Mouse (Mus musculus) lung, postnatal 25 days (tissue): ENCODE data around the gene Slc44a1.

Source experiments
- DNase-seq: peaks from one replicate; pipeline ENCODE4 v3.0.0; 2022; ENCODE audit warnings: low spot score

Gene Slc44a1

DNA sequence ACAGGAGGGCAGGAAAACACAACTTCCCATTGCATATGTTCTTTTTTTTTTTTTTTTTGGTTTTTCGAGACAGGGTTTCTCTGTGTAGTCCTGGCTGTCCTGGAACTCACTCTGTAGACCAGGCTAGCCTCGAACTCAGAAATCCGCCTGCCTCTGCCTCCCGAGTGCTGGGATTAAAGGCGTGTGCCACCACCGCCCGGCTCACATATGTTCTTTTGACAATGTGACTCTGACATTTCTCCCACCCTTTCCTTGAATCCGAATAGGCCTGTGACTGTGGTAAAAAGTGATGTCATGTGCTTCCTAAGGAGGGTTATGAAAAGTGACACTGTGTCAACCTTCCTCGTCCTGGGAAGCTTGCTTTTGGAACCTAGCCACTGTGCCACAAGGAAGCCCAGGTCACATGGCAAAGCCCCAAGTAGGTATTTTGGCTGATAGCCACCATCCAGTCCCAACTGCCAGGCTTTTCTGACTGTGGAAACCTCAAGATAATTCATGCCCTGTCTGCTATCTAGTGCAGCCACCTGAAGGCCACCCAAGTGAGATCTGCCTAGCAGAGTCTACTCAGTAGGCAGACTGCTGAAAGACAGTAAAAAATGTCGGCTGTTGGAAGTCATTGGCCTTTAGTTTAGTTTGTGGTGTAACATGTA lies 8.5 kb upstream of the Slc44a1 start:
- peak; percentile 53 for DNase-seq

DNA sequence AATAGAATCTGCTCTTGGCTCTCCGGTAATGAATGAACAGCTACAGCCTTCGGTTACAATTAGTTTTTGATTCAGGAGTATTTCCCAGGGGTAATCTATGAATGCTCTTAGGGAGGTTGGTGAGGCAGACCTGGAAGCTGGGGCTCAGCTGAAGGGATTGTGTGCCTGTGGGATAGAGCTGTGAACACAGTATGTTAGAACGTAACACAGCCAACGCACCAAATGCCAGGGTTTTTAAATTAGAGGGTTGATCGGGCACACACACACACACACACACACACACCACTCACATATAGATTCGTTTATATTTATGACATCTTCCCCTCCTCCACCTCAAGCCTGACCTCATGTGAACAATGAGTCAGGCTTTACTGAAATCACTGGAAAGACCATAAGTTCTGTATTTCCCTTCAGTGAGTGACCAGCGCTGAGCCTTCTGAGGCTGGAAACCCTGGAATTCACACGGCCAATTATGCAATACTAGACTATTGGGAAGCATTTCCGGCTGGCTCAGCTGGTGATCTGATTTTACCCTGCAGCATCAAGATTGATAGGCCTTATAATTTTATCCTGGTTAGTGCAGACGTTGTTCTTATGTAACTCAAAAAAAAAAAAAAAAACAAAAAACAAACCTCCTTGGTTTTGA lies 3.0 kb upstream of the Slc44a1 start:
- DNase-seq = peak; percentile 34

DNA sequence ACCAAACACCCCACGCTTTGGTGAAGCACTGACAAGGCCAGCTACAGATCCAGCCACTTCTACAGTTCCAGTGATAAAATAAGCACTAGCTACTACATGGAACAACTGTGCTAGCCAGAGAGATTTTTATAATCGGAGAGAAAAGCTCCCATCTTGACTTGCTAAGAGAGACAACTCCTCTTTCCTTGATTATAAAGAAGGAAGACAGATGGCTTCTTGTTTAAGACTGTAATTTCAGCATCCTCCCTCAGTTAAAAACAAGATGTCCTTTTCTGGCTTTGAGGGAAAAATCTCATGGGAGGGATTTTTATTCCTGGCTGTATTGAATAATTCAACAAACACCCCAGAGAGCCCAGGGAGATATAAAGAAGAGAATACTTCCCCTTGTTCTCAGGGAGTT lies 1.8 kb upstream of the Slc44a1 start:
- DNase-seq = no peak

DNA sequence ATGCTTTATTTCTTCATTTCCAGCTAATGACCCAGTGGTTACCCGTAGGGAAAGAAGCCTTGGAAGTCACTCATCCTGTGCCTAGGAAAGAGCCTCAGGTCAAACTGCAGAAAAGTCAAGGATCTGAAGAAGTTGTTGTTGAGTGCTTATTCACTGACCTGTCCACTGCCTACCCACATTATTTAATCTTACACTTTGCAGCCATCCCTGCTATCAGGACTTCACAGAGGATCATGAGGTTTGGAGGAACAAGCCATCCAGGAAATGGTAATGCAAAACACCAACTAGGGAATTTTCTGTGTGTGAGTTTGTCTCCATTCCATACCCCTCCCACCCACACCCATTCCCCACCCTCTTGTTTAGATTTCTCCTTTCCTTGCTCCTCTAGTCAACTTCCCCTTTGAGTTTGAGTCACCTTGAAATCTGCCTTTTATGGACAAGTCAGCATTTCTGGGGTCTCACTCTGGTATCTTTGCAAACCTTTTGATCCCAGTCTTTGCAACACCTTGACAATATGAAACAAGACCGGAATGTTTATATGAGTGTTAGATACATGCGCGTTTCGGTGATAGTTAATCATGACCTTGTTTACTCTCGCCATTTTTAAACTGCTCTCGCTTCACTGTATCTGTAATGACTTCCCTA lies 1.3 kb upstream of the Slc44a1 start:
- no peak for DNase-seq

DNA sequence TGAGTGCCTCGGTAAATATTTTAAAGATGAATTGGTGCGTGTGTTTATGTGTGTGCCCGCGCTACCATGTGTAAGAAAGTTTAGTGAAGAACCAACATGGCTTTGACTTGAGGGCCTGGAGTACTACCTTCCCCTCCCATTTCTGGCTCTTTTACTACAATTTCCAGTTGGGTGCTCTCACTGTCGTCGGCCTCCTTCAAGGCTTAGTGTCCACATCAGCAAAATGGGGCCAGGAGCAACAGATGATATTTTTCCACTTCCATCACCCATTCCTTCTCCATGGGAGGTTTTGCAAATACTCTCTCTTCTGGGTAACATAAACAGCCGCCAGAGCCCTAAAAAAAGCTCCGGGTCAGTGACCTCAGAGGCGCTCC lies 590 bp upstream of the Slc44a1 start:
- no peak for DNase-seq

DNA sequence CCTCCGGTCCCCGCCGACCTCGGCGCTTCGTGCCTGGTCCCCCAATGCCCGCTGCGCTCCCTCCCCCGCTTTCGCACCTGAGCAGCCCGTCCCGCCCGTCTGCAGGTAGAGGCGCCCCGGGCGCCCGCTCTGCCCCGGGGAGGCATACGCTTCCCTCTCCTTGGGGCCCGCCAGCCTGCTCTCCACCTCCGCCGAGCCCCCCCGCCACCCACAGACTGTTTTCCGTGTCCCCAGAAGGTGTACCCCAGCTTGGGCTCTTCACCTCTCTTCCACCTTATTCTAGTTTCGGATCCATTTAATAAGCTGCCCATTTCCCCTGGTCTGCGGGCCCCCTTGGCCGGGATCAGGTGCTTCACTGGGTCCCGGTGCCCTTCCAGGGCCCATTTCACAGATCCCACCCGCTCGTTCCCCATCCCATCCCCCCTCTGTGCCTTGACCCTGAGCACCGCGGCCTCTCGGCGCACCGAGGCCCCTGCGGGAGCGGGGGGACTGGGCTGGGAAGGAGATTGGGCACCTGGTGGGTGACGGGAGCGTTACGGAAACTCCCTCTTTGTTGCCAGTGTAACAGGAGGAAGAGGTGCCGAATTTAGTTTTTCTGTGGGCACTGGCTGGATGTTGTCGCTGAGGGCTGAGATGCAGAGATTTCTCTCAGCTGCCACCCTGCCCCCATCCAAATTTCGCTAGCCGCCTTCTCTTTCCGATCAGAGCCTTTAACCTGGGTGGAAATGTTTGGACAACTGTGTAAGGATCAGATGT lies 781 bp downstream of the Slc44a1 start:
- DNase-seq = peak; percentile 38

DNA sequence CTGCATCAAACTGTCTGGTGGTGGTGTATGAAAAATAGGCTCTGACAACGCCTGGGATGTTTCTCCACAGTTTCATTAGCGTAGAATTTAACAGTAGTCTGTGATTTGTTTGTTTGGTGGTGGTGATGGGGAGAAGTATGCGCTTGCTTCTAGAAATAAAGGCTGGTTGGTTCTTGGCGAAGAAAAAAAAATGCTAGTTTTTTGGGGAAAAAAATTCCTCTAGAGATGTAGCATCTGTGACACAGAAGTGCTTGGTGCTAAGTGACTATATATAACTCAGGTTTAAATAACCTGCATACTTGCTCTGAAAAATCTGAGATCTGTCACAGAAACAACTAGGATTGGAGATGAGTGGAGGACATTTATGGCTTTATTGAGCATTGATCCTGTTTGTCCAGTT lies 1.5 kb downstream of the Slc44a1 start:
- DNase-seq = no peak

DNA sequence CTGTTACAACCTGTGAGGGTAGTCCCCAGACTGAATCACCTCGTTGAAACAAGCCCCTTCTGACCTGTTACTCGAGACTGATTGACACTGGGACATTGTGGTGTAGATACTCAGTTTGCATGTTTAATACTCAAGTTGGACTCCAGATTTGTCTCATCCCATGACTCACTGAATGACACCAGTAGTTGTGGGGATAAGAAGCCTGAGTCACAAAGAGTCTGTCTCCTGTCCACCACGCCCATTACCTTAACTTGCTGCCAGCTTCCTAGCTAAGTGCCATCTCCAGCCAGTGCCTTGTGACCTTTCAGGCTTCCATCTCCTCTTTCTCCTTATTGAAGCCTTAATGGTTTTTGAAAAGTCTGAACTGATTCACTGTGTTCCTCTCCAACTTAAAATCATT lies 6.0 kb downstream of the Slc44a1 start:
- DNase-seq = no peak

DNA sequence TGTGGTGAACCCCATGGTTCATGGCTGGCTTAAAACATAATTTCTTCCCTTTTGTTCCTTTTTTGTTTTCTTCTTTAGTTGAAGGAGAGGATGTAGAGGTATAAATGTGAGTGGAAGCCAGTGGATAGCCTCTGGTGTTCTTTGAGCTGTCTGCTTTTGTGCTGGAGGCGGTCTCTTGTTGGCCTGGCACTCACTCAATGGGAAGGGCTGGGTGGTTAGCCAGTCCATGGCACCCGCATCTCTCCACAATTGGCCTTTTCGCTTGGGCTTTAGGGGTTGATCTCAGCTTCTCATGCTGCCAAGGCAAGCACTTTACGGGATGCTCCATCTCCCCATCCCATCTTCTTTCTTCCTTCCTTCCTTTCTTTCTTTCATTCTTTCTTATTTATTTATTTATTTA lies 7.6 kb downstream of the Slc44a1 start:
- no peak for DNase-seq

DNA sequence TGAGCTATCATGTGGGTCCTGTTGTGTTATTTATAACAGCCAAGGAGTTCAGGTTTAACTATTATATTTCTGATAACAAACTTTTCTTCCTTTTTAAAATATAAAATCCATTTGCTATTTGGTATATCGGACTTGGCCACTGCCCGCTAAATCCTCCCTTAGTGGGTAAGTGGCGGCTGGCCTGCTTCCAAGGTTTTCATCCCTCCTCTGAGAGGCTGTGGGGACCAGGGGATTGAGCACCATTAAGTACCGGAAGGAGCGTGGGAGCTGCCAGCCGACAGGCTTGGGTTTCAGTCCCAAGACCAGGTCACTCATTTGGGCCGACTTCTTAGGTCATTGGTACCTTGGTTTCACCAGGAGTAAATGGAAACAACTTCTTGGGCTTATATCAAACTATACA lies 10.5 kb downstream of the Slc44a1 start:
- DNase-seq = peak; percentile 16

DNA sequence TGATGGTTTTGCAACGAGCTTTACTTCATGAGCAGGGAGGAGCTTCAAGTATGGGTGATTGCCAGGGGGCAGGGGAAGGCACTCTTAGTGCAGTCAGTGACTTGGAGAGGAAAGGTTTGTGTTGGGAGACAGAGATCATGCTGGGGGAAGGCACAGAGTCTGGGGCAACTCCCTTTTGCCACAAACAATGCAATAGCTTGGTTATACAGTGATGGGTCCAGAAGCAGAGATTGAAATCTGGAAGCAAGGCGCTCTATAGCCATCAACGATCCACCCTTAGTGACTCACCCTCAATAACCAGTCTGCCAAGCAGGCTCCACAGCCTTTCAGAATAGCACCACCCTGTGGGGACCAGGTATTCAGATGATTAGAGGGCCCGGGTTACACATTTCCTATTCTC lies 11.7 kb downstream of the Slc44a1 start:
- peak; percentile 61 for DNase-seq

DNA sequence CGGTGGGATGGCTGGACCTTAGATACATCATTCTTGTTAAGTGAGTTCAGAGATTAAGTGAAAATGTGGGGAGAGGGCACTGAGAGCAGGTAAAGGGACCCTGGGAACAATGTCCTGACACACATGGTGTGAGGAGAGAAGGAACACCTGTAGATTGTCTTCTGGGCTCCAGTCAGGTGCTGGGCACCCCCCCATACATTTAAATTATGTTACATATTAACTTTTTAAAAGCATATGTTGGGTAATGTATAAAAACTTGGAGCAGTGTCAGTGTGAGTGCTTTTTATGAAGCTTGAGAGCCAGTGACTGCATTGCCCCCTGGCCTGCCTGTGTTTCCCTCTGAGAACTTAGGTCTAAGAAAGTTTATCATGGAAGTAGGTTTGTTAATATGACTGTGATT lies 12.2 kb downstream of the Slc44a1 start:
- no peak for DNase-seq

DNA sequence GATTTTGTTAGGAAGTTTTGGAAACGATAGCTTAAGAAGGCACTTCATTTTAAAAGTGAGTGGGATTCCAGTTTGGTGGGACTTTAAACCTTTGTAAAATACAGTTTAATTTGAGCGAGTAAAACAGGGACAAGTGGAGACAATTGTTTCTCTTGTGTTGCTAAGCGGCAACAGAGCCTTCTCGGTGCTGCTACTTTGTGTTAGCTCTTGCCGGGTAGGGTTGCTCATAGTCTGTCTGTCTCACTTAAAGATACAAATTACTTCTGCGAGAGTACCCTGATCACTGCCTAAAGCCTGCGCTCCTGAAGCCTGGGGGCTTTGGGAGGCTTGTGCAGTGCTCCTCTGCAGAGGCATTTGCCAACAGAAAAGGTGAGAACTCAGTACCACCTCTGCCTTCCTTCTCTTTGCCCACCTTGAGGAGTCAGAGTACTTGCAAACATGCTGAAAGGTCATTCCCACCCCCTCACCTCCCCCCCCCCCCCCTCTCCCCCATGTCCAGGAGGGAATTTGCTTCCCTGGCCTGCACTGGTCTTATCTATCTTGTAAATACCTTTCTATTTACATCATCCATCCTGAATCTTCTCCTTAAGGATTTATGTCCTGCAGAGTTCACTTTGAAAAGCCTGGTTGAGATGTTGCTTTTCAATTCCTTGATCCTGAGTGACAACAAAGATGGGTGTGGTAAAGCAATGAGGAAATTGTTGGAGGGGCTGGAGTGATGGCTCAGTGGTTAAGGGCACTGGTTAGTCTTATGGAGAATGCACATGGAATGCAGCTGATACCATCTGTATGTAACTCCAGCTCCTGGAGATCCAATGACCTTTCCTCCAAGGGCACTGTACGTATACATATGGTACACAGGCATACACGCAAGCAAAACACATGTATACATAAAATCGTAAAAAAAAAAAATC lies 13.0 kb downstream of the Slc44a1 start:
- no peak for DNase-seq

DNA sequence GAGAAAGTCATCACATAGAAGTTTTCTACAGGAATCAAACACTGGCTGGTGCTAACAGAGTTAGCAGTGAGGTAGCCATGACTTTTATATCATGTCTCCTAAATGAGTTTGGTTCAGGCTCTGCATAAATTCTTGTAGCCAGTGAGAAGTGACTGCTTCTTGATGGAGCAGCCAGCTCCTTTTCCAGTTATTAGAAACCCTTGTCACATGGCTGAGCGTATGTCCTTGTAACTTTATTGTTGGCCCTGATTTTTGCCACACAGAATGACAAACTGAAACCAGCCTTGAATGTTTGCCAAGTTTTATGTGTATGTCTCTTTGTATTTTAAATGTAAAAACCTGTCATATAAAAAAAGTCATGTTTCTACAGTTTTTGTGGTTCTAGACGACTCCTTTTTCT lies 15.7 kb downstream of the Slc44a1 start:
- no peak for DNase-seq

DNA sequence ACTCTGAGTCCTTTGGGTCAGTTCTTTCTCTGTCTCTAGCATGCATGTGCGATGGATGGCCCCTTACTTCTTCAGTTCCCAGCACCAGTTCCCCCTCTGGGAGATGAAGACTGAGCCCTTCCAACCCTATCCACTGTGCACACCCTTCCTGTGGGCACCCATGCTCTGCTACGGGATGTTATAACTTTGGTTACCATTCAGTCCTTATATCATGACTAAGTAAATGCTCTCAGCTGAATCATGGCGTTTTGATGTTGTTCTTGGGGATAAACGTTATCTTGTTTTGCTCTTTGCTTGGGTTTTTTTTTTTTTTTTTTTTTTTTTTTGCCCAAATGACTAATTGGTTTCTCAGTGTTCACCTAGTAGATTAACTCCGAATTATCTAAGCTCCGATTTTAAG lies 16.4 kb downstream of the Slc44a1 start:
- no peak for DNase-seq

DNA sequence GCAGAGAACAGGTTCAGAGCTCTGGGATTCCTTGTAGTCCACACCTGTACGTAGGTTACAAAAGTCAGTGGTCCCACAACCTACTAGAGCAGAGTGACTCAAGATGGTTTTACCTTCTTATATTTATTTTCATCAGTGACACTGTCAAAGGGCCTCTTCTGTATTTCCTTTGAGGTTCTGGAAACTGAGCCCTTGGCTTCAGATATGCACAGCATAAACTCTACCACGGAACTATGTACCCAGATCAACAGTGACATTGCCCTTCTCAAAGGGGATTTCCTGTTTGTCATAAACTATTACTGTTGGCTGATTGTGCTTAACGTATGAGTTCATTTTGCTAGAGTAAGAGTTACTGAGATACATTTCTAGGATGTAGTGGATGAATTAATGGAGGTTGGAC lies 18.3 kb downstream of the Slc44a1 start:
- DNase-seq = no peak

DNA sequence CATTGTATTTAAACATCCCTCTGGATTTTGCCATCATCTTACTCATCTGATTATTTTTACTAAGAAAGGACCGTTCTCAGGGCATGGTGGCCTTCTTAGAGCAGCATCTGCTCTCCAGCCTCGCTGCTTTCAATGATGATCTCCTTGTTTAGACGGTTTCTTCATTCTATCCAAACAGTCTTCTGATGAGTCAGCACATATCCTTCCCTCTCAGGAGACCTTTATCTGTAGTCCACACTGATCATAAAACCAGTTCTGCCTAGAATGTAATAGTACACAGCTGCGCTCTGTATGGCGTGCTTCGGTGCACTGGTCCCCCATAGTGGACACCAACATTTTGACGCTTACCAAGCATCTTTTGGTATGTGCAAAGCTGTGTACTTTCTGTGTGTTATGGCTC lies 19.5 kb downstream of the Slc44a1 start:
- no peak for DNase-seq

DNA sequence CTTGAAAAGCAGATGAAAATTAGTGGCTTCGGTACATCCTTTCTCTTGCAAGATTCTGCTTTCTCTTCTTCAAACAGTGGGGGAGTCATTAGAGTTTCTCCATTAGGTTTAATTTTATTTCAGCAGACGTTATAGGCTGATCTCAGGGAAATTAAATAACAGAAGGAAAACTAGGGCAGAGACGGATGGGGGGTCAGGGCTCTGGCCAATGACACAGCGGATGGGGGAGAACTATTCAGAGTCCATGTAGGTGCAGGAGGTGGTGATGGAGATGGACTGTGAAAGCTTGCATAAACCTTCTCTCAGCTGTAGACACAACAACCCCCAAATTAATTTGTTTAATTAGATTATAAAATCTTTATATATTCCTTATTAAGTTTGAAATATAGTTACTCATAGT lies 20.8 kb downstream of the Slc44a1 start:
- no peak for DNase-seq

DNA sequence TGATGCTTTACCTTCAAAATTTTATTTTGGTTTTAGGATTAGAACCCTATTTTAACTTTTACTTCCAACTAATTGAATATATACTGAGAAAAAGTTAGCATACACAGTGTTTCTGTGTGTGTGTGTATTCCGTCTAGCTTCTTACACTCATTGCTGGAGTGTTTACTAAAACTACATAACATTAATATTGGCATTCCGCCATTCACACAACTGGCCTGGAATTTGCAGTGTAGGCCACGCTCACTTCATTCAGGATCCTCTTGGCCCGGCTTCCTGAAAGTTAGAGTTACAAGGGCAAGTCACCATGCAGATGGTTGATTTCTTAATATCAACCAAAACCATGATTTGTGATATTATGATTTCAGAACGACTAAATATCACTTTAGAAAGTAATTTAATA lies 21.9 kb downstream of the Slc44a1 start:
- DNase-seq = peak; percentile 21

DNA sequence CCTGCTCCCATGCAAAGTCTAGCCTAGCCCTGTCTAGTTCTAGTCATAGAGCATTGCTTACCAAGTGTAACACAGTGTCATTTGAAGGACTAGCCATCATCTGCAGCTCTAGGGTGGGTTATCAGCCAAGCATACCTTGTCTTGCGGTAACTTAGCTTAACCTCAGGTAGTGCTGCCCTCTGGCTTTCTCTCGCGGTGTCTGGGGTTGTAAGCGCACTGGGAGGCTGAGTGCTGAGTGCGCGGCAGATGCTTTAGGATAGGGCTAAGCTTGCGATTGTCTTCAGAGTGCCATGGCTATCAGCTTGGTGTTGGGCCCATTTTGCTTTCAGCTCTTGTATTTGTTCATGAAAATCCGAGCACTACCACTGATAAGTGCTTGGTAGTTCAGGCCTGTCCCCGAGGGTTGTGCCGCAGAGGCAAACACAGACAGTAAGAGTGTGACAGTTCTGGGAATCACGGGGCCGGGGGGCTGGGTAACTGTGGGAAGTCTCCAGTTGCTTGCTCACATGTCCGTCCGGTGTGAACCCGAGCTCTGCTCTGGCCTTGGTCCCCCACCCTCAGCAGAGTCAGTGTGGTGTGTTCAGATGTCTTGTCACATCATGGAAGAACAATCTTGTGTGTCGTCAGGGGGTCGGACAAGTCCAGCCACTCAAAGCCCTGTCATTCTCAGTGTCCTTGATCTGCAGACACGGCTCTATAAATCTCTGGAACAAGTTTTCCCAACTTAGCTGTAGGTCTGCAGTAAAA lies 22.5 kb downstream of the Slc44a1 start:
- DNase-seq = no peak

DNA sequence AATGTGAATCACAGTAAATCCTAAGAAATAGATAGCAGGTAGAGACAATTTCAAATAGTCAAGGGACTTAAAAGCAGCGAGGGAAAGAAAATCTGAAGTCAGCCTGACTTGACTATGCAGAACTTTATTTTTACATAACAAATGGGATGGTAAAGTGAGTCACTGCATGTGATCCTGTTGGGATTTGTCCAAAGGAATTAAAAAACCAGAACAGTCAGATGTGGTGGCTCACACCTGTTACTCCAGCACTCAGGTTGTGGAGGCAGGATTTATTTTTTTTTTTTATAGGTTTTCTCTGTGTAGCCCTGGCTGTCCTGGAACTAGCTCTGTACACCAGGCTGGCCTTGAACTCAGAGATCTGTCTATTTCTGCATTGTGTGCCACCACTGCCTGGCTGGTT lies 25.7 kb downstream of the Slc44a1 start:
- DNase-seq = no peak
